Mouse (Mus musculus) heart, postnatal 0 days (tissue): ENCODE data around the gene Trip11. TPM values are rescaled to one million over a fixed set of nuclear protein-coding genes. Genes with fewer than 3 reads are reported as not detected.

Experiments used
- ATAC-seq: fragments of 200-750 bp; cut with Nextera tagmentation; 2 replicates; pipeline ENCODE4 v1.8.0; 2017; ENCODE audit warnings: low read depth, moderate number of reproducible peaks, moderate library complexity; ENCODE audit not compliant: insufficient read depth
- DNase-seq: peaks from one replicate; pipeline ENCODE4 v3.0.0-alpha.2; 2016; ENCODE audit warnings: low spot score
- H3K27ac ChIP-seq: fragments of 300-500 bp; sonication (generic); 2 replicates; pipeline ENCODE4 v1.5.1; 2014; ENCODE audit warnings: low read depth, mild to moderate bottlenecking
- H3K27me3 ChIP-seq: fragments of 300-500 bp; sonication (generic); 2 replicates; pipeline ENCODE4 v1.6.1; 2014; ENCODE audit warnings: low read length, mixed read lengths; ENCODE audit not compliant: control insufficient read depth, insufficient read depth
- H3K36me3 ChIP-seq: fragments of 300-500 bp; sonication (generic); replicated peaks from 2 replicates; pipeline ENCODE4 v1.6.1; 2014; ENCODE audit warnings: low read length, mixed read lengths; ENCODE audit not compliant: control insufficient read depth, insufficient read depth
- H3K4me1 ChIP-seq: fragments of 300-500 bp; sonication (generic); 2 replicates; pipeline ENCODE4 v1.6.1; 2014; ENCODE audit warnings: antibody characterized with exemption; ENCODE audit not compliant: control insufficient read depth, insufficient read depth
- H3K4me2 ChIP-seq: fragments of 300-500 bp; sonication (generic); 2 replicates; pipeline ENCODE4 v1.6.1; 2014; ENCODE audit warnings: low read depth, mild to moderate bottlenecking, low read length, moderate library complexity
- H3K4me3 ChIP-seq: fragments of 300-500 bp; sonication (generic); 2 replicates; pipeline ENCODE4 v1.5.1; 2014; ENCODE audit warnings: low read depth, low read length
- H3K9ac ChIP-seq: fragments of 300-500 bp; sonication (generic); replicated peaks from 2 replicates; pipeline ENCODE4 v1.6.1; 2014; ENCODE audit warnings: low read depth, low read length, mixed read lengths
- H3K9me3 ChIP-seq: fragments of 300-500 bp; sonication (generic); replicated peaks from 2 replicates; pipeline ENCODE4 v1.6.1; 2016; ENCODE audit warnings: low read length; ENCODE audit not compliant: control insufficient read depth
- CTCF ChIP-seq: IDR thresholded peaks from 2 replicates; pipeline ENCODE4 v1.5.1; 2016; ENCODE audit warnings: antibody characterized with exemption, control low read depth, low read depth
- EP300 ChIP-seq: IDR thresholded peaks from 2 replicates; pipeline ENCODE4 v1.6.1; 2016; ENCODE audit warnings: antibody characterized with exemption, low read depth
- WGBS: fragments of 180-500 bp; shearing (Covaris S2); extraction: QIAGEN DNeasy Blood & Tissue Kit; methylation state at CpG from one replicate; pipeline ENCODE4 v1.1.7; 2014; 5-methylcytosine and 5-hydroxymethylcytosine counted together
- polyA plus RNA-seq: library from polyadenylated mRNA; unstranded; fragments of >200 nt; fragmentation: Nextera tagmentation; extraction: Ambion mirVana; gene quantifications from 2 replicates; pipeline ENCODE4 v1.2.1, GENCODE M21; 2015
- total RNA-seq: library from RNA; depleted of rRNA; stranded (reverse); fragments of >200 nt; gene quantifications from 2 replicates; pipeline ENCODE4 v1.2.3, GENCODE M21; 2014; ENCODE audit warnings: low replicate concordance

Trip11 gene
- total and polyA plus RNA-seq, 2 experiments from 2014 or later: 20.7 to 23.4 TPM

DNA sequence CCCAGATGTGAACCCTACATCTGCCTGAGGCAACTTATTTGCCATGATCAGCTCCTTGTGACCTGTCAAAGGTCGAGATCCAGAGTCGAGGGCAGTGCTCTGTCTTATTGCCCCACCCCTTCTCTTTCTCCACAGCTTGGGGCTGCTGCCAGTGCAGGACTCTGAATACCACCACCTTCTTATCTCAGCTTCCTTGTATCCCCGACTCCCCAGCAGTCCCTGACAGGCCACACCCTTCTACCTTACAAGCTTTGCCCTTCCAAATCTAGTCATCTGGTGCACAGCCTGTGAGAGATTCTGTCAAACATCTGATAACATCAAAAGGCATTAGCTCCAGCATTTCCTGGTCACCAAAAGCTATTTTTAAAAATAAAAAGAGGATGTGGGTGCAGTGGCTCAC lies 91.5 kb downstream of the Trip11 start:
- Histone ChIP-seq H3K4me2 (no peak overlapping the region), H3K9me3 (no peaks in the 10 kb centered on the region), H3K9ac (no peak overlapping the region), H3K36me3 (no peaks in the 10 kb centered on the region), H3K27me3 (peaks cover 2% of the 10 kb centered on the region; the same call in 1 of the 2 replicates), H3K27ac (no peak overlapping the region), H3K4me1 (0 out of 2 replicates have a peak, but pooled peaks cover 6% of the 10 kb centered on the region), H3K4me3 (no peak overlapping the region)
- WGBS: 13% methylated on average over 3 of the region's 3 CpGs
- TF ChIP-seq EP300 (no peak), CTCF (no peak)
- ATAC-seq: no peak
- DNase-seq: no peak

DNA sequence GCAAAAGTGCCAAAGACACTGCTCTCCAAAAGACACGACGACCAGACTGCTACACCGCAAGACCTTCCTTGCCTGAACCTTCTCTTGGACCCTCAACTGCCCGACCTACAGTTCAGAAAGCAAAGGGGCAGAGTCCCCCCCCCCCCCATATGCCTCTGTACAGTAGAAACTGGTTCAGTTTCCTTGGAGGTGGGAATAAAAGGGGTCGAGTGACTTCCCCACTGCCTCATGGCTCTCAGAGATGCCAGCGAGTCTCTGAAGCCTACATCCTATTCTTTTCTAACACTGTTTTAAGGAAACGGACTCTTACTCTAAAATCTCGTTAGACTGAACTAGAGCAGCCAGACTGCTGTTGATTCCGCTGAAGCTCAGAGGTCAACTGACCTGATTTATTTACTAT lies 93.5 kb downstream of the Trip11 start:
- no peak overlapping the region for H3K27ac ChIP-seq
- 0 out of 2 replicates have a peak, but pooled peaks cover 6% of the 10 kb centered on the region for H3K4me1 ChIP-seq
- H3K36me3 ChIP-seq: no peaks in the 10 kb centered on the region
- peak overlapping the region; percentile 55 for H3K4me3 ChIP-seq
- no peak for ATAC-seq
- H3K4me2 ChIP-seq: peak overlapping the region; percentile 74
- TF ChIP-seq EP300 (no peak), CTCF (no peak)
- 0 out of 2 replicates have a peak overlapping the region, but pooled peaks have one; percentile 48 for H3K9ac ChIP-seq
- DNase-seq: no peak
- no peaks in the 10 kb centered on the region for H3K9me3 ChIP-seq
- 46% methylated on average over 9 of the region's 9 CpGs for WGBS
- H3K27me3 ChIP-seq: peaks cover 4% of the 10 kb centered on the region; the same call in 1 of the 2 replicates

DNA sequence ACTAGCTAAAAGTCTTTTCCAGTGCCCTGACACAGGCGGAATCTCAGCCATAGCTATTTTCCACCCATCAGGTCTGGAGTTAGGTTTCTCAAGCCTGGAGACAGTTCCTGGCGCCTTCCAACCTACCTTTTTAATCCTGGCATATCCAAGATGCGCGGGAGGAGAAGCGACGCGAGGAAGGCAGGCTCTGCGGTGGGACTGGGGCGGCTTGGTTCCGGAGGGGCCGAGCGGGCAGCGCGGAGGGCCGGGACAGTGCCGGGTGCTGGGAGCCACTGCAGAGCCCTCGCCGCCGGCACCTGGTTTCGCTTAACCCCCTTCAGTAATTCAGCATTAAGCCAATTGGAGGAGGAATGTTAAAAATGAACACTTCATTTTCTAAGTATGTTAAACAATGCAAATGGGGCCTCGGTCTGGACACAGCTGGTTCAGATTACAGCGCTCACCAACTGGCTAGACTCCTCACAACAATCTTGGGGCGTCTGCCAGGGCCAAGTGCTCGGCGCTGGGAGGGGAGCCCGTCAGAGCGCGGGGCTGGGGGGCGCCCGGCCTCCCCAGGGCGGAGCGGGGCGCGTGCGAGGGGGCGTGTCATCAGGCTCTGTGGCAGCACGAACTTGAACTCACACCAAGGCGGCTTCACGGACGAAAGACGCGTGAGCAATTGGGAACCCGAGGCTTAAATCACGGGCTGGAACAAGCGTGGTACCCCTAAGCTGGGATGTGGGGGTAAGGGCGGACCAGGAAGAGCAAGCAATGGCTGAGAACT lies 94.3 kb downstream of the Trip11 start, which contains the start of gene Fbln5:
Gene Fbln5, minus strand, starts transcription at position 448 of the 763 bp plus-strand sequence.
- H3K4me1 ChIP-seq: 0 out of 2 replicates have a peak, but pooled peaks cover 6% of the 10 kb centered on the region
- ATAC-seq (peak; percentile 45; the same call in 1 of the 2 replicates), DNase-seq (peak; percentile 19)
- H3K9ac ChIP-seq: peak within 1 kb of the TSS; percentile 48; the same call in 1 of the 2 replicates
- peak within 1 kb of the TSS; percentile 55 for H3K4me3 ChIP-seq
- H3K27me3 ChIP-seq: peaks cover 4% of the 10 kb centered on the region; the same call in 1 of the 2 replicates
- no peaks in the 10 kb centered on the region for H3K9me3 ChIP-seq
- no peak for TF ChIP-seq CTCF
- no peak for TF ChIP-seq EP300
- H3K36me3 ChIP-seq: no peaks in the 10 kb centered on the region
- peak within 1 kb of the TSS; percentile 74 for H3K4me2 ChIP-seq
- WGBS: under 1% methylated on average over 46 of the region's 46 CpGs
- H3K27ac ChIP-seq: peak within 1 kb of the TSS; percentile 56

DNA sequence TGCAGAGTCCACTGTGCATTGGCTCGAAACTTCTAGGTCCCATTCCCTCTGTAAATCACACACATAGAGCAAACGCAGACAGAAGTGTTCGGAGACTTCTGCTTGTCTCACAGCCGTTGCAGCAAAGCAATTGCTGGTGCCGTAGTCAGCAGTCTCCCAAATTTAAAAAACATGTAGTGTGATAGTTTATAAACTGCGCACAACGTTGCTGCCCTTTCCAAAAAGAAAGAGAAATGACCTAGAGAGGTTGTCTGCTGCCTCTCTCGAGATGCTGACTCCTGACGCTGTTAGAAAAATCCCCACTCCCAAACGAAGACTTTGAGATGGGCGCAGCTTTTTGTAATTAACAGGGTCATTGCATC lies 94.8 kb downstream of the Trip11 start:
- TF ChIP-seq CTCF: no peak
- no peak for TF ChIP-seq EP300
- Histone ChIP-seq H3K9ac (0 out of 2 replicates have a peak overlapping the region, but pooled peaks have one; percentile 48), H3K36me3 (no peaks in the 10 kb centered on the region), H3K4me1 (0 out of 2 replicates have a peak, but pooled peaks cover 6% of the 10 kb centered on the region), H3K27me3 (peaks cover 4% of the 10 kb centered on the region; the same call in 1 of the 2 replicates), H3K4me2 (peak overlapping the region; percentile 74), H3K27ac (peak overlapping the region; percentile 27; the same call in 1 of the 2 replicates), H3K4me3 (peak overlapping the region; percentile 55), H3K9me3 (no peaks in the 10 kb centered on the region)
- WGBS: 27% methylated on average over 11 of the region's 11 CpGs
- ATAC-seq (no peak), DNase-seq (no peak)

DNA sequence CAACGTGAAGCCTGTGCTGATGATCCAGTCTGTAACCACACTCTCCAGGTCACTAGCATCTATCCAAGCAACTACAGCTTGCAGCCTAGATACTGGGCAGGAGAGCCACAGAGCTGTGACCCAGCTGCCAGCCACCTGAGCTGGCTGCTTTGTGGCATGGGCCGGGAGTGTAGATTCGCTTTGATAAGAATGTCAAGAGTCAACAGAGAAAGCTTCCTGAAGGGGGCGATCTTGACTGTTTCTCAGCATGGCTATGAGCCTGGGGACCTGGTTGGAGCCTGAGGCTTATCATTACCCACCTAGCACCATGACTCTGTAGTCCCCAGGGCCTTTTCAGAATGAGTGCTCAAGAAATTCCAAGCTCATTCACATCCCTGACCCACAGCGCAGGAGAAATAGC lies 96.3 kb downstream of the Trip11 start:
- Histone ChIP-seq H3K9ac (no peak overlapping the region), H3K4me3 (peak overlapping the region; percentile 10; the same call in 1 of the 2 replicates), H3K27me3 (peaks cover 4% of the 10 kb centered on the region; the same call in 1 of the 2 replicates), H3K36me3 (no peaks in the 10 kb centered on the region), H3K9me3 (no peaks in the 10 kb centered on the region), H3K4me2 (peak overlapping the region; percentile 74; the same call in 1 of the 2 replicates), H3K27ac (no peak overlapping the region), H3K4me1 (0 out of 2 replicates have a peak, but pooled peaks cover 6% of the 10 kb centered on the region)
- 39% methylated on average over 5 of the region's 5 CpGs for WGBS
- no peak for ATAC-seq
- no peak for DNase-seq
- TF ChIP-seq CTCF (no peak), EP300 (no peak)
